Mouse (Mus musculus): ENCODE data around the gene AC124108.1. TPM values are rescaled to one million over a fixed set of nuclear protein-coding genes. Genes with fewer than 3 reads are reported as not detected.

Gene AC124108.1
- polyA plus RNA-seq, 1 experiment from 2014 or later, result 0.02 TPM

DNA sequence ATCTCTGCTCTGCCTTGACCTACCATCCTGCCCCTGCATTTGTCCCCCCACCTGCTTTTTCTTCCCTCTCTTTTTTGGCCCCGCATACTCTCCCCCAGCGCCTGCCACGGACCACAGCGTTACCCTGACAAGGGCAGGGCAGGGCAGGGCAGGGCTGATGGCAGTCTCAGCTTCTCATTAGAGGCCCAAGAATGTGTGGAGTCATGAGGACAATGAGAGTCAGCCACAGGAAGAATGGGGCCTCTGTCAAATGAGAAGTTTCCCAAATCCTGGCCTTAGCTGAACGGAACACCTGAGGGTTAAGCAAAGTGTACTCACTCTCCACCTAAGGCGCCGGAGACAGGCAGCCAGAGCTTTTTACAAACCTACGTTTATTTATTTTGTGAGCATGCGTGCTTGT, 3.8 kb downstream of the AC124108.1 start:
- TF ChIP-seq EP300 (optimal IDR thresholded peaks at IDR 0.05), result no peak
- no peak for TF ChIP-seq CTCF (IDR thresholded peaks at IDR 0.05; ENCODE audit: low read depth)
- H3K36me3 ChIP-seq (ENCODE audit: control insufficient read depth, insufficient read depth, low read length), result no peaks in the 10 kb centered on the region
- WGBS, result 43% methylated on average over 9 of the region's 9 CpGs

DNA sequence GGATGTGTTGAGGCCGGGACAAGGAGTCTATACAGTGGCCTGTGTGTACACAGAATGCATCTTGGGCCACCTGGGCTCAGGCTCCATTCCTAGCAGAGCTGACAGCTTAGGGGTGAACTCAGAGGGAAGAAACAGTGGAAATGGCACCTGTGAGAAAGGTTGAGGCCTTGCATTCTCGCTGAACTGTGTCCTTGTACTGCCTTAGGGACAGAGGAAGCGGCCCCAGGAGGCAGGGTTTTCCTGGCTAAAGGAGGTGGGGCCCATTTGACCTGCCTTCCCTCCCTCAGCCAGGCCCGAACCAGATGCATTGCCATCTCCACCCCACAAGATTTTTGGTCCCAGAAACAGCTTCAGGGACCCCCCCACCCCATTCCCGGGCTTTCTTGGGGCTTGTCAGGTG, 4.4 kb downstream of the AC124108.1 start:
- no peak for DNase-seq (ENCODE audit: low spot score)
- Histone ChIP-seq H3K36me3 (ENCODE audit: control insufficient read depth, insufficient read depth, low read length) (no peaks in the 10 kb centered on the region), H3K4me1 (replicated peaks; ENCODE audit: control insufficient read depth, insufficient read depth) (peaks cover 13% of the 10 kb centered on the region; the same call in 1 of the 2 replicates), H3K9ac (ENCODE audit: low read length) (no peak overlapping the region), H3K4me3 (ENCODE audit: low read depth, low read length) (no peak overlapping the region), H3K27me3 (ENCODE audit: control insufficient read depth, insufficient read depth, low read length) (peaks cover 9% of the 10 kb centered on the region), H3K9me3 (ENCODE audit: control insufficient read depth, low read length) (no peaks in the 10 kb centered on the region), H3K27ac (replicated peaks) (no peak overlapping the region), H3K4me2 (replicated peaks; ENCODE audit: low read depth) (no peak overlapping the region)
- TF ChIP-seq EP300 (optimal IDR thresholded peaks at IDR 0.05) (no peak), CTCF (IDR thresholded peaks at IDR 0.05; ENCODE audit: low read depth) (no peak)
- ATAC-seq (ENCODE audit: low FRiP score, low TSS enrichment), result no peak; the same call in 1 of the 2 replicates
- 49% methylated on average over 5 of the region's 5 CpGs for WGBS

More for the DNA sequence above, 3.8 kb downstream of the AC124108.1 start:
- Histone ChIP-seq H3K9me3 (ENCODE audit: control insufficient read depth, low read length) (no peaks in the 10 kb centered on the region), H3K27me3 (ENCODE audit: control insufficient read depth, insufficient read depth, low read length) (peaks cover 9% of the 10 kb centered on the region), H3K4me3 (ENCODE audit: low read depth, low read length) (no peak overlapping the region), H3K9ac (ENCODE audit: low read length) (no peak overlapping the region), H3K27ac (replicated peaks) (no peak overlapping the region), H3K4me1 (replicated peaks; ENCODE audit: control insufficient read depth, insufficient read depth) (peaks cover 13% of the 10 kb centered on the region; the same call in 1 of the 2 replicates), H3K4me2 (replicated peaks; ENCODE audit: low read depth) (no peak overlapping the region)
- ATAC-seq (ENCODE audit: low FRiP score, low TSS enrichment) (no peak), DNase-seq (ENCODE audit: low spot score) (no peak)

DNA sequence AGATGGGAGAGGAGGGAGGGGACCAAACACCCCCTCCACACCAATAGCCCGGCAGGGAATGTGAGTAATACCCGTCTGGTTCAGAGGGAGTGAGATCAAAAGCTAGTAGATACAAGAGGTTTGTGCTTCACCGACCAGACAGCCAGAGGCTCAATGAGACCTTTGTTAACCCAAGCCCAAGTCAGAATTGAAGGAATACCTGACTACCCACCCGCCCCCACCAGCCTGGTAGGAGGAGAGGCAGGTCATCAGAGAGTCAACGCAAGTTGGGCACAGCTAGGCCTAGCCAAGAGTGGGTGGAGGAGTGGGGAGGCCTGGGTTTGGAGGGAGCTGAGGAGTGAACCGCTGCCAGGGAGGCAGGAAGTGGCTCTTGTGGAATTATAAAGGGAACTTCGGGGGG, 5.1 kb downstream of the AC124108.1 start:
- no peak overlapping the region for H3K9ac ChIP-seq (ENCODE audit: low read length)
- no peaks in the 10 kb centered on the region for H3K9me3 ChIP-seq (ENCODE audit: control insufficient read depth, low read length)
- TF ChIP-seq CTCF (IDR thresholded peaks at IDR 0.05; ENCODE audit: low read depth) (no peak), EP300 (optimal IDR thresholded peaks at IDR 0.05) (no peak)
- ATAC-seq (ENCODE audit: low FRiP score, low TSS enrichment) (no peak), DNase-seq (ENCODE audit: low spot score) (no peak)
- no peak overlapping the region for H3K4me3 ChIP-seq (ENCODE audit: low read depth, low read length)
- peaks cover 6% of the 10 kb centered on the region for H3K27me3 ChIP-seq (ENCODE audit: control insufficient read depth, insufficient read depth, low read length)
- 0 out of 2 replicates have a peak, but pooled peaks cover 10% of the 10 kb centered on the region for H3K4me1 ChIP-seq (replicated peaks; ENCODE audit: control insufficient read depth, insufficient read depth)
- H3K36me3 ChIP-seq (ENCODE audit: control insufficient read depth, insufficient read depth, low read length), result no peaks in the 10 kb centered on the region
- 0 out of 2 replicates have a peak overlapping the region, but pooled peaks have one; percentile 4 for H3K27ac ChIP-seq (replicated peaks)
- no peak overlapping the region for H3K4me2 ChIP-seq (replicated peaks; ENCODE audit: low read depth)
- WGBS, result 42% methylated on average over 7 of the region's 7 CpGs

DNA sequence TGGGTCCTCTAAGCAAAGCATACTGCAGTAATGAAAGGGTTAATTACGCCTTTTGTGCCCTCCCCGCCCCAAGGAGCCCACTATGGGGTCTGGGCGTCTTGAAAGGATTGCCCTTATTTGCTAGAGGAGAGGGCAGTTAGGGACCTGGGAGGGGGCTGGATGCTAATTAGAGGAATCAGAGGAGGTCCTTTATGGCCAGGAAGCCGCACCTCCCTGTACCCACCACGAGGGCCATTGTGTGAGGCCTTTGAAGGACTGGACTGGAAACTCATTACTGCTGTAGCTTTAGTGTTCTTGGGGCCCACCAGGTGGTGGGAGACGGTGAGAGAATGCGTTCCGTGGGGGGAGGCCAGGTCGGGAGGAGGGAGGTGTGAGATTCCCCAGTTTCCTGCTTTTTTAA, 6.4 kb downstream of the AC124108.1 start:
- Histone ChIP-seq H3K36me3 (ENCODE audit: control insufficient read depth, insufficient read depth, low read length) (no peaks in the 10 kb centered on the region), H3K9me3 (ENCODE audit: control insufficient read depth, low read length) (no peaks in the 10 kb centered on the region), H3K27ac (replicated peaks) (no peak overlapping the region), H3K4me3 (ENCODE audit: low read depth, low read length) (no peak overlapping the region), H3K27me3 (ENCODE audit: control insufficient read depth, insufficient read depth, low read length) (no peaks in the 10 kb centered on the region; the same call in 1 of the 2 replicates), H3K4me1 (replicated peaks; ENCODE audit: control insufficient read depth, insufficient read depth) (0 out of 2 replicates have a peak, but pooled peaks cover 7% of the 10 kb centered on the region), H3K9ac (ENCODE audit: low read length) (no peak overlapping the region), H3K4me2 (replicated peaks; ENCODE audit: low read depth) (no peak overlapping the region)
- no peak for TF ChIP-seq CTCF (IDR thresholded peaks at IDR 0.05; ENCODE audit: low read depth)
- TF ChIP-seq EP300 (optimal IDR thresholded peaks at IDR 0.05), result no peak
- DNase-seq (ENCODE audit: low spot score), result no peak
- 37% methylated on average over 9 of the region's 9 CpGs for WGBS
- no peak for ATAC-seq (ENCODE audit: low FRiP score, low TSS enrichment)

DNA sequence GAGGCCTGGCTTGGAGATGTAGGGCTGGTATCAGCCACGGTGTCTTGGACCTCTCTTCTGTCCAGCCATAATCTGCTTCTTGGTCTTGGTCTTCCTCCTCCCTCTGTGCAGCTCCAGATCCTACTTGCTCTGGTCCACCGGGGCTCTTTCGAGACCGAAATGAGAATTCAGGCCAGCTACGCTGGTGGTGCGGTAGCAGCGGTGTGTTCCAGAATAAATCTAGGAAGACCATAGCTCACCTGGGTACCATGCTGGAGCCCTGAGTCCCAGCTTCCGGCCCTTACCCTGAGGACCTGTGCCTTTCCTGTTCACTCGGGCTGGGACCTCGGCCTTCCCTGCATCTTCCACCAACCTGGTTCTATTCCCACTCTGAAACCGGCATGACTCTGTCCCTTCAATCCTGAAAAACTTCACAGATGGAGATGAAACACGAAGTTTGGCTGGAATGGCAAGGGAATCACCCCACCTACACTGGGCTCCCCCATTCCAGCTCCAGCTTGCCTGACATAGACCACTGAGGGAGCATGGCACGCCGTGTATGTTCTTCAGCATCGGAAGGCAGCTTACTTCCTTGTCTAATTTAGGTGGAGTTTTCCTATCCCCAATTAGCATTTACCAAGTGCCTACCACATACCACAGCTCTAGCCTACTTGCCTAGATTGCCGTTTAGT, 7.3 kb downstream of the AC124108.1 start:
- DNase-seq (ENCODE audit: low spot score) (no peak), ATAC-seq (ENCODE audit: low FRiP score, low TSS enrichment) (no peak)
- Histone ChIP-seq H3K9me3 (ENCODE audit: control insufficient read depth, low read length) (no peaks in the 10 kb centered on the region), H3K27ac (replicated peaks) (no peak overlapping the region), H3K27me3 (ENCODE audit: control insufficient read depth, insufficient read depth, low read length) (no peaks in the 10 kb centered on the region), H3K4me3 (ENCODE audit: low read depth, low read length) (no peak overlapping the region), H3K4me2 (replicated peaks; ENCODE audit: low read depth) (no peak overlapping the region), H3K36me3 (ENCODE audit: control insufficient read depth, insufficient read depth, low read length) (no peaks in the 10 kb centered on the region), H3K4me1 (replicated peaks; ENCODE audit: control insufficient read depth, insufficient read depth) (0 out of 2 replicates have a peak, but pooled peaks cover 7% of the 10 kb centered on the region), H3K9ac (ENCODE audit: low read length) (no peak overlapping the region)
- WGBS, result 93% methylated on average over 16 of the region's 16 CpGs
- TF ChIP-seq CTCF (IDR thresholded peaks at IDR 0.05; ENCODE audit: low read depth), result no peak
- TF ChIP-seq EP300 (optimal IDR thresholded peaks at IDR 0.05), result no peak

DNA sequence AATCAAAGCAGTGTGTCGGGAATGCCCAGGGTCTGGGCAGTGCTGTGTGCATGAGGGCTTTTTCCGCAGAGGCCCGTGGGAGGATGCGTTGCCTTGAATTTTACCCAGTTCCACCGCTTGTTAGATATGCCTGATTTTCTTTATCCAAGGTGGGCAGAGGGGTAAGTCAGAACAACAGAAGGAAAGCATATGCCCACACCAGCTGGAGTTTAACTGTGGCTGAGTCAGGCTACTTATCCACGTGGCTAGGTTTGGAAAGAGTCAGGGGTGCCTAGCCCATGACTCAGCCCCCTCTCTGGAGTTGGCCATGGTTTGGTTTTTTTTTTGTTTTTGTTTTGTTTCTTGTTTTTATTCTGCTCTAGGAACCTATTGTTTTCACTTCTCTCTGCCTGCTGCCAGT, 8.0 kb downstream of the AC124108.1 start:
- no peak overlapping the region for H3K4me3 ChIP-seq (ENCODE audit: low read depth, low read length)
- no peak overlapping the region for H3K4me2 ChIP-seq (replicated peaks; ENCODE audit: low read depth)
- H3K9ac ChIP-seq (ENCODE audit: low read length), result no peak overlapping the region
- H3K36me3 ChIP-seq (ENCODE audit: control insufficient read depth, insufficient read depth, low read length), result no peaks in the 10 kb centered on the region
- H3K27ac ChIP-seq (replicated peaks), result no peak overlapping the region
- 0 out of 2 replicates have a peak, but pooled peaks cover 7% of the 10 kb centered on the region for H3K4me1 ChIP-seq (replicated peaks; ENCODE audit: control insufficient read depth, insufficient read depth)
- H3K27me3 ChIP-seq (ENCODE audit: control insufficient read depth, insufficient read depth, low read length), result no peaks in the 10 kb centered on the region
- ATAC-seq (ENCODE audit: low FRiP score, low TSS enrichment) (no peak), DNase-seq (ENCODE audit: low spot score) (no peak)
- WGBS, result 86% methylated on average over 6 of the region's 6 CpGs
- no peak for TF ChIP-seq EP300 (optimal IDR thresholded peaks at IDR 0.05)
- no peak for TF ChIP-seq CTCF (IDR thresholded peaks at IDR 0.05; ENCODE audit: low read depth)
- H3K9me3 ChIP-seq (ENCODE audit: control insufficient read depth, low read length), result no peaks in the 10 kb centered on the region

All from stomach, postnatal 0 days (tissue).